Mouse (Mus musculus) CH12.LX (cell line): ENCODE results near the gene Rab8b. TPM values are rescaled to one million over a fixed set of nuclear protein-coding genes. Genes with fewer than 3 reads are reported as not detected.

Experiments
- DNase-seq: peaks from one replicate; pipeline ENCODE4 v3.0.0-alpha.2; 2013; ENCODE audit errors: extremely low read depth
- H3K27ac ChIP-seq: 2 replicates; pipeline ENCODE4 v1.5.1; 2012; ENCODE audit warnings: low read depth, mild to moderate bottlenecking, control low read depth, moderate library complexity; ENCODE audit not compliant: insufficient read depth
- H3K27me3 ChIP-seq: replicated peaks from 2 replicates; pipeline ENCODE3; 2012; ENCODE audit warnings: inconsistent platforms
- H3K36me3 ChIP-seq, 2 experiments: replicated peaks in 1 of 2; 2 replicates each; pipeline versions ENCODE3 to v1.6.1; 2012; ENCODE audit warnings: inconsistent platforms in 1 of 2, low read length in 1 of 2, mild to moderate bottlenecking in 1 of 2, mixed read lengths in 1 of 2, moderate library complexity in 1 of 2; ENCODE audit not compliant: control insufficient read depth in 1 of 2, insufficient read depth in 1 of 2
- H3K4me1 ChIP-seq, 2 experiments: 2 replicates each; pipeline ENCODE4 v1.6.1; 2012; ENCODE audit warnings: inconsistent platforms in 1 of 2, moderate library complexity in 1 of 2; ENCODE audit not compliant: insufficient read depth in 2 of 2, control insufficient read depth in 1 of 2
- H3K4me2 ChIP-seq: 2 replicates; pipeline ENCODE4 v1.6.1; 2012; ENCODE audit warnings: low read depth, mild to moderate bottlenecking, control low read depth; ENCODE audit not compliant: poor library complexity, insufficient read depth, severe bottlenecking
- H3K4me3 ChIP-seq, 3 experiments: fragments of 150-350 bp in 1 of 3; sonication (generic) in 1 of 3; replicated peaks in 1 of 3; 2 replicates each; pipeline versions ENCODE3 to v1.5.1; 2011 to 2012; ENCODE audit warnings: low read depth in 2 of 3, low read length in 2 of 3, mild to moderate bottlenecking in 2 of 3, moderate library complexity in 2 of 3, control low read depth in 1 of 3, improper control_type of control experiment in 1 of 3, inconsistent platforms in 1 of 3, mixed read lengths in 1 of 3; ENCODE audit not compliant: poor library complexity in 1 of 3
- H3K79me2 ChIP-seq: replicated peaks from 2 replicates; pipeline ENCODE4 v1.6.1; 2012; ENCODE audit warnings: mild to moderate bottlenecking, moderate library complexity; ENCODE audit not compliant: control insufficient read depth, poor library complexity, insufficient read depth, severe bottlenecking; ENCODE audit errors: extremely low read depth
- H3K9ac ChIP-seq: 2 replicates; pipeline ENCODE4 v1.6.1; 2012; ENCODE audit warnings: low read depth, mild to moderate bottlenecking, control low read depth, moderate library complexity; ENCODE audit not compliant: insufficient read depth
- H3K9me3 ChIP-seq: replicated peaks from 2 replicates; pipeline ENCODE3; 2012; ENCODE audit warnings: low read length, inconsistent platforms, mixed read lengths
- ELF1 ChIP-seq: IDR thresholded peaks from 2 replicates; pipeline ENCODE4 v1.6.1; 2014; ENCODE audit warnings: low read depth, mild to moderate bottlenecking, inconsistent platforms, low read length, improper control_type of control experiment
- EP300 ChIP-seq: IDR thresholded peaks from 2 replicates; pipeline ENCODE4 v1.6.1; 2011; ENCODE audit warnings: low read length, improper control_type of control experiment
- JUND ChIP-seq: conservative IDR thresholded peaks from 2 replicates; pipeline ENCODE4 v1.6.1; 2011; ENCODE audit warnings: low read depth, low read length, improper control_type of control experiment
- KAT2A ChIP-seq: IDR thresholded peaks from 2 replicates; pipeline ENCODE4 v1.6.1; 2012; ENCODE audit warnings: low read length, improper control_type of control experiment, inconsistent platforms; ENCODE audit not compliant: insufficient replicate concordance
- MAX ChIP-seq: IDR thresholded peaks from 2 replicates; pipeline ENCODE4 v1.6.1; 2011; ENCODE audit warnings: low read length, improper control_type of control experiment
- MAZ ChIP-seq: IDR thresholded peaks from 2 replicates; pipeline ENCODE4 v1.6.1; 2012; ENCODE audit warnings: low read depth, mild to moderate bottlenecking, inconsistent platforms, low read length, improper control_type of control experiment, moderate library complexity
- MXI1 ChIP-seq: IDR thresholded peaks from 2 replicates; pipeline ENCODE4 v1.6.1; 2011; ENCODE audit warnings: mild to moderate bottlenecking, low read depth, low read length, improper control_type of control experiment
- NELFE ChIP-seq: IDR thresholded peaks from 2 replicates; pipeline ENCODE4 v1.6.1; 2011; ENCODE audit warnings: low read depth, low read length, improper control_type of control experiment
- NRF1 ChIP-seq: IDR thresholded peaks from 2 replicates; pipeline ENCODE4 v1.6.1; 2014; ENCODE audit warnings: low read depth, mild to moderate bottlenecking, inconsistent platforms, low read length, improper control_type of control experiment, moderate library complexity
- PAX5 ChIP-seq: IDR thresholded peaks from 2 replicates; pipeline ENCODE4 v1.6.1; 2012; ENCODE audit warnings: low read length, inconsistent platforms, mixed read lengths
- POLR2A ChIP-seq: IDR thresholded peaks from 2 replicates; pipeline ENCODE4 v1.6.1; 2011; ENCODE audit warnings: low read depth, mild to moderate bottlenecking, improper control_type of control experiment, low read length
- RCOR1 ChIP-seq: conservative IDR thresholded peaks from 2 replicates; pipeline ENCODE4 v1.6.1; 2012; ENCODE audit warnings: low read depth, mild to moderate bottlenecking, inconsistent platforms, low read length, improper control_type of control experiment
- TCF12 ChIP-seq: IDR thresholded peaks from 2 replicates; pipeline ENCODE4 v1.6.1; 2014; ENCODE audit warnings: low read depth, mild to moderate bottlenecking, inconsistent platforms, low read length, improper control_type of control experiment
- USF1 ChIP-seq: IDR thresholded peaks from 2 replicates; pipeline ENCODE4 v1.6.1; 2014; ENCODE audit warnings: low read depth, mild to moderate bottlenecking, inconsistent platforms, low read length, improper control_type of control experiment
- USF2 ChIP-seq: conservative IDR thresholded peaks from 2 replicates; pipeline ENCODE4 v1.6.1; 2011; ENCODE audit warnings: low read depth, low read length, improper control_type of control experiment
- dilution Hi-C: fragments of 300-500 bp; cut with MboI; formaldehyde crosslinking; loops from 2 replicates; pipeline ENCODE4 v1.14.3; 2020; ENCODE audit warnings: low sequenced_read_pairs; ENCODE audit not compliant: extremely low pct_unique_long_range_greater_than_20kb, extremely low pct_ligation_motif_present
- in situ Hi-C: fragments of 300-500 bp; cut with MboI; formaldehyde crosslinking; loops from 3 replicates; pipeline ENCODE4 v1.14.3; 2019; ENCODE audit warnings: low sequenced_read_pairs, low pct_ligation_motif_present, low pct_unique_long_range_greater_than_20kb, mixed read lengths
- polyA plus RNA-seq: library from polyadenylated mRNA; unstranded; fragments of >175 nt; gene quantifications from 2 replicates; pipeline ENCODE4 v1.2.1, GENCODE M21; 2012; ENCODE audit warnings: low read depth; ENCODE audit not compliant: insufficient read length
- total RNA-seq, 2 experiments: library from RNA; depleted of rRNA; stranded (reverse); fragments of 300-350 nt in 1 of 2; fragments of >200 nt in 1 of 2; gene quantifications; 2 replicates each; pipeline ENCODE4 v1.2.3; 2012 to 2014

The Rab8b gene
- total and polyA plus RNA-seq, 3 experiments, result 12.2 to 28.0 (median 26.1) TPM

DNA sequence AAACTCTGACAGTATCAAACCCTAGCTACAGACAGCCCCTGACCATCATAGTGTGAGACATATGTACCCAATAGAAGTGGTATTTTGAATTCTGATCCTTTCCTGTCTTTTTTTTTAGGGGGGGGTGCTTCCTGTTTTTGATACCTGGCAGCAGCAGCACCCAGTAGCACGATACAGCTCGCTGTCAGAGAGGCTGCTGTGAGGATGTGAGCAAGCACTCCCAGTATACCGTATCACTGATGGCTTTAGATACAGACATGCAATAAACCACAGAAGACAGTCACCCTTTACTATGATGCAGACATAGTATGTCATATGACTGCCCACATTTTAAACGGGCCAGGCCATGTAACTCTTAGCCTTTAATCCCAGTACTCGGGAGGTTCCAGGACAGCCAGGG is 36.0 kb downstream of the Rab8b start:
- H3K9ac ChIP-seq, result no peak overlapping the region
- TF ChIP-seq MAZ (no peak), PAX5 (no peak), MXI1 (no peak), RCOR1 (no peak), USF1 (no peak), ELF1 (no peak), EP300 (no peak), TCF12 (no peak), NRF1 (no peak)
- H3K4me2 ChIP-seq, result no peak overlapping the region
- H3K4me3 ChIP-seq, result no peak overlapping the region
- no peak overlapping the region for H3K27ac ChIP-seq
- H3K9me3 ChIP-seq, result no peaks in the 10 kb centered on the region
- in situ Hi-C loops (no loop called here), dilution Hi-C loops (no loop called here)
- H3K36me3 ChIP-seq, result peaks cover 0 to 27% of the 10 kb centered on the region in 2 experiments
- peaks cover 12% of the 10 kb centered on the region for H3K79me2 ChIP-seq
- no peak for DNase-seq
- peaks cover 0 to 41% of the 10 kb centered on the region in 2 experiments; a peak in 2 of 4 replicates for H3K4me1 ChIP-seq
- H3K27me3 ChIP-seq, result no peaks in the 10 kb centered on the region

DNA sequence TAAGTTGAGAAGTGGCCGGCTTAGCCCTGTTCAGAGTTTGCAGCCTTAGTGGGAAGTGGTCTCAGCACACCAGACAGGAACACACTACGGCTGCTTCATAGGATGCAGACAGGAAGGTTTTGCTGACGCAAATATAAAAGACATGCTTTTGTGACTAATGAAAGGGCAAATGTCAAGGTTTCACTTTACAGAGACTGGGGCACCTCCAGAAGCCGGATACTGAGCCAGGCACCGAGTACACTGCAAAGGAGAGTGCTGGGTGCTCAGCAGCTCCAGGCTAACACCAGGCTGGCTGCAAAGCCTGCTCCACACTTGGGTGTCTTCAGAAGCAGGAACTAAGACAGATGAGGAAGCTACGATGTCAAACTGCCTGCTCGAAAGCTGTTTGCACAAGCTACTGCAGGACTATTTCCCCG is 37.1 kb downstream of the Rab8b start:
- Histone ChIP-seq H3K9me3 (no peaks in the 10 kb centered on the region), H3K4me3 (no peak overlapping the region), H3K4me2 (no peak overlapping the region), H3K27me3 (no peaks in the 10 kb centered on the region), H3K27ac (no peak overlapping the region), H3K36me3 (peaks cover 0 to 32% of the 10 kb centered on the region in 2 experiments), H3K4me1 (peaks cover 0 to 30% of the 10 kb centered on the region in 2 experiments; a peak in 2 of 4 replicates), H3K9ac (no peak overlapping the region), H3K79me2 (peaks cover 12% of the 10 kb centered on the region; the same call in 1 of the 2 replicates)
- no peak for DNase-seq
- in situ Hi-C loops (no loop called here), dilution Hi-C loops (no loop called here)
- TF ChIP-seq NELFE (no peak), NRF1 (no peak), MAX (no peak), EP300 (no peak), JUND (no peak), KAT2A (no peak), POLR2A (no peak), MXI1 (no peak), MAZ (no peak), USF2 (no peak)
